ENCODE assay signal across 15 mouse cellular contexts in genomic region chr11:94996984-94997383, GRCm38 (mm10). TPM values are rescaled to one million over a fixed set of nuclear protein-coding genes. Genes with fewer than 3 reads are reported as not detected.
A peak's percentile ranks its signal among the peaks of the same experiment; 100 is the strongest.
DNase-seq lines count a peak whose midpoint lies in the region; ATAC-seq and TF ChIP-seq lines count a peak whose summit lies in the region.
"Had no signal": no experiment of that assay in that cellular context is flagged by ENCODE, and none has a peak within 500 bp of the region (broad histone marks: within the 10 kb centered on the region; RNA-seq: fewer than 3 reads in every experiment).

No protein-coding gene starts in this region.

- TF ChIP-seq POLR2A in thymus, adult 2 months (IDR thresholded peaks at IDR 0.05; ENCODE audit: control insufficient read depth, extremely low read depth, insufficient read depth, low read length, poor library complexity) = no peak

- peak overlapping the region; percentile 64; the same call in 1 of the 2 replicates for H3K27ac ChIP-seq in hindbrain, embryonic 10.5 days
- no peak overlapping the region for H3K27ac ChIP-seq in hindbrain, embryonic 16.5 days (ENCODE audit: low read depth, low read length)
- H3K27ac ChIP-seq in thymus, adult 2 months (ENCODE audit: control insufficient read depth, insufficient read depth, low read length) = peak overlapping the region; percentile 82; the same call in 1 of the 2 replicates
- H3K27ac ChIP-seq: hindbrain, embryonic 14.5 days had no signal

- H3K4me3 ChIP-seq in hindbrain, embryonic 10.5 days = no peak overlapping the region
- no peak overlapping the region for H3K4me3 ChIP-seq in hindbrain, embryonic 16.5 days (ENCODE audit: low read length)
- no peak overlapping the region for H3K4me3 ChIP-seq in thymus, adult 2 months (ENCODE audit: control insufficient read depth, insufficient read depth, low read length)

- H3K9ac ChIP-seq in hindbrain, embryonic 16.5 days (ENCODE audit: low read depth, low read length) = no peak overlapping the region
- H3K9ac ChIP-seq: hindbrain, embryonic 14.5 days had no signal

- no peak overlapping the region for H3K4me2 ChIP-seq in hindbrain, embryonic 16.5 days (ENCODE audit: low read length)
- H3K4me2 ChIP-seq: hindbrain, embryonic 14.5 days had no signal

- no peak for TF ChIP-seq CTCF in thymus, adult 2 months (IDR thresholded peaks at IDR 0.05; ENCODE audit: borderline replicate concordance, control insufficient read depth, extremely low read depth, insufficient read depth, low read length, poor library complexity)

- 92% methylated on average over 6 of the region's 6 CpGs for WGBS in hindbrain, embryonic 10.5 days
- 92% methylated on average over 6 of the region's 6 CpGs for WGBS in hindbrain, embryonic 16.5 days
- WGBS in thymus, adult 2 months = 86% methylated on average over 6 of the region's 6 CpGs

- no peaks in the 10 kb centered on the region for H3K27me3 ChIP-seq in hindbrain, embryonic 10.5 days (ENCODE audit: insufficient read depth, poor library complexity, severe bottlenecking)
- H3K27me3 ChIP-seq in hindbrain, embryonic 16.5 days (replicated peaks; ENCODE audit: control insufficient read depth, insufficient read depth, low read length) = no peaks in the 10 kb centered on the region
- H3K27me3 ChIP-seq in thymus, adult 2 months (ENCODE audit: control insufficient read depth, insufficient read depth, low read length) = no peaks in the 10 kb centered on the region

- no peak for ATAC-seq in hindbrain, embryonic 16.5 days

- H3K9me3 ChIP-seq in hindbrain, embryonic 10.5 days = no peaks in the 10 kb centered on the region
- H3K9me3 ChIP-seq in hindbrain, embryonic 16.5 days (ENCODE audit: control insufficient read depth, low read length) = no peaks in the 10 kb centered on the region

- H3K36me3 ChIP-seq in hindbrain, embryonic 10.5 days = peaks cover 78% of the 10 kb centered on the region
- H3K36me3 ChIP-seq in hindbrain, embryonic 16.5 days (ENCODE audit: control insufficient read depth, insufficient read depth, low read length) = peaks cover 19% of the 10 kb centered on the region
- peaks cover 24% of the 10 kb centered on the region for H3K36me3 ChIP-seq in thymus, adult 2 months (ENCODE audit: control insufficient read depth, insufficient read depth, low read length)

- DNase-seq in cerebellum, adult 9-11 months = peak; percentile 24
- no peak for DNase-seq in cerebellum, postnatal 4 days (ENCODE audit: low spot score in 2 of 2)
- no peak for DNase-seq in hindbrain, embryonic 10.5 days (ENCODE audit: low spot score)
- DNase-seq in thymus, adult 2 months = no peak
- no peak for DNase-seq in thymus, postnatal 10 days (ENCODE audit: low spot score in 2 of 2)
- DNase-seq in yolk sac, embryonic 10.5 days (ENCODE audit: low spot score) = no peak
- DNase-seq in spleen, adult 12 weeks (ENCODE audit: low spot score) = no peak
- DNase-seq: adrenal gland, postnatal 14 days; cerebellum, adult 8-10 months; gastrocnemius, postnatal 25 days; kidney, postnatal 10 days; lung, adult 2 months had no signal

- peaks cover 88% of the 10 kb centered on the region for H3K4me1 ChIP-seq in hindbrain, embryonic 10.5 days (replicated peaks)
- H3K4me1 ChIP-seq in hindbrain, embryonic 16.5 days (ENCODE audit: control insufficient read depth, insufficient read depth, low read depth, low read length) = peaks cover 51% of the 10 kb centered on the region
- peaks cover 85% of the 10 kb centered on the region for H3K4me1 ChIP-seq in thymus, adult 2 months (replicated peaks; ENCODE audit: control insufficient read depth, insufficient read depth, low read length)

RNA-seq across cellular contexts. Expression of gene Ppp1r9b, which starts 6.1 kb away (rescaled TPM):
- polyA plus RNA-seq in hindbrain, embryonic 10.5 days (2016; fragmentation: Nextera tagmentation; extraction: Ambion mirVana) = 10.4 and 11.8 TPM in 2 replicates
- 17.8 and 18.8 TPM in 2 replicates for polyA plus RNA-seq in hindbrain, embryonic 16.5 days (2015; fragmentation: Nextera tagmentation; extraction: Ambion mirVana)
- polyA plus RNA-seq in thymus, adult 2 months (2012; rRNA removed) = 112 and 127 TPM in 2 replicates

RNA-seq across cellular contexts. Expression of gene Samd14, which starts 12.7 kb away (rescaled TPM):
- 38.8 and 71.5 TPM in 2 replicates for polyA plus RNA-seq in hindbrain, embryonic 10.5 days (2016; fragmentation: Nextera tagmentation; extraction: Ambion mirVana)
- 160 and 181 TPM in 2 replicates for polyA plus RNA-seq in hindbrain, embryonic 16.5 days (2015; fragmentation: Nextera tagmentation; extraction: Ambion mirVana)
- polyA plus RNA-seq in thymus, adult 2 months (2012; rRNA removed) = 9.3 and 10.1 TPM in 2 replicates

RNA-seq across cellular contexts. Expression of gene Sgca, which starts 20.9 kb away (rescaled TPM):
- polyA plus RNA-seq in hindbrain, embryonic 10.5 days (2016; fragmentation: Nextera tagmentation; extraction: Ambion mirVana) = 0.10 TPM in 1 of 2 replicates, not detected in the other
- polyA plus RNA-seq in hindbrain, embryonic 16.5 days (2015; fragmentation: Nextera tagmentation; extraction: Ambion mirVana) = 0.24 and 1.3 TPM in 2 replicates
- polyA plus RNA-seq in thymus, adult 2 months (2012; rRNA removed) = 6.3 and 59.1 TPM in 2 replicates

RNA-seq across cellular contexts. Expression of gene Hils1, which starts 29.6 kb away (rescaled TPM):
- polyA plus RNA-seq in hindbrain, embryonic 10.5 days (2016; fragmentation: Nextera tagmentation; extraction: Ambion mirVana) = not detected in 2 replicates
- polyA plus RNA-seq in hindbrain, embryonic 16.5 days (2015; fragmentation: Nextera tagmentation; extraction: Ambion mirVana) = not detected in 2 replicates
- 0.12 TPM in 1 of 2 replicates, not detected in the other for polyA plus RNA-seq in thymus, adult 2 months (2012; rRNA removed)
- polyA plus RNA-seq: hindbrain, embryonic 14.5 days; intestine, postnatal 0 days; lung, adult 2 months had no signal

RNA-seq across cellular contexts. Expression of gene Pdk2, which starts 44.2 kb away (rescaled TPM):
- 10.7 and 15.2 TPM in 2 replicates for polyA plus RNA-seq in hindbrain, embryonic 10.5 days (2016; fragmentation: Nextera tagmentation; extraction: Ambion mirVana)
- 34.6 and 42.1 TPM in 2 replicates for polyA plus RNA-seq in hindbrain, embryonic 16.5 days (2015; fragmentation: Nextera tagmentation; extraction: Ambion mirVana)
- 47.7 and 55.0 TPM in 2 replicates for polyA plus RNA-seq in thymus, adult 2 months (2012; rRNA removed)
